Mouse (Mus musculus) ES-Bruce4 (cell line): Measurements from ENCODE around the gene Zfp316.

Experiments
- CTCF ChIP-seq: IDR thresholded peaks from one replicate; pipeline ENCODE4 v1.8.1; 2011; ENCODE audit warnings: low read depth, low read length
- EP300 ChIP-seq: IDR thresholded peaks from 2 replicates; pipeline ENCODE4 v1.6.1; 2011; ENCODE audit warnings: low read depth, low read length; ENCODE audit not compliant: insufficient read depth

- TF ChIP-seq CTCF (no peak), EP300 (no peak)
Measured at GRCm38 (mm10) chr5:143236036-143236435, 33.8 kb downstream of the Zfp316 start.
